Mouse (Mus musculus): ENCODE measurements around the gene Tfap2b. TPM values are rescaled to one million over a fixed set of nuclear protein-coding genes. Genes with fewer than 3 reads are reported as not detected.

The Tfap2b gene
- polyA plus RNA-seq, 1 experiment from 2014 or later = 75.0 TPM

DNA sequence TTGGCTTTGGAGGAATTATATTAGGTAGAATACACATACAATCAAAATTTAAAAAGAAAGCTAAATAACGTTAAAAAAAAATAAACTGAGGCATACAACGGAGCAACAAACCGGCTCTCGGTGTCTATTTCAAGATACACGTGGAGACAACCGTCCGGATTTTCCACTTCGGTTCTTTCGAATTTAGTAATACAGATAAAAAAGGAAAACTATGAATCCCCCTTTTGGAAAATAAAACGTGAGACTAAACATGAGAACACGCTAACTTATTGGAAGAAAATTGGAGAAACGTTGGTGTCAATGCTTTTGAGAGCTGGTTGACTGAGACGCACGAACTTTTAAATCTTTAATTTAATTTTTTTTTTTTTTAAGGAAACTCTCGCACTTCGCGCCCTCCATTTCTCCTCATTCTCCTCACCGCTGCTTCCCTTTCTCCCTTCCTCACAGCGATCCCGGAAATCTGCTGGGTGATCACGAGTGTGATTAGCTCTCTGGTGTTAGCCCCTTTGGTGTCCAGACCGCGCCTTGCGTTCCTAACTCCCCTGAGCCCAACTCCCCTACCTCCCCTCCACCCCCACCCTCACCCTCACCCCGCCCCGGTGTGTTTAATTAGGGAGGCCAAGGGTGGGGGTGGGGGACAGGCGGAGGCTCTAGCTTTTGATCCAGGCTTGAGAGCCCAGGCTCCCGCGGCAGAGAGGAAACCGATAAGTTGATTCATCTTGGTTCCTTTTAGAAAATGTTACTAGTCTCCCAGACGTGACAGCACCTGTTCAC, 25.9 kb downstream of the Tfap2b start:
- peak overlapping the region; percentile 22; the same call in 1 of the 2 replicates for H3K4me2 ChIP-seq
- peaks cover 32% of the 10 kb centered on the region for H3K4me1 ChIP-seq (replicated peaks)
- peaks cover 88% of the 10 kb centered on the region for H3K27me3 ChIP-seq
- no peaks in the 10 kb centered on the region for H3K36me3 ChIP-seq
- no peak overlapping the region for H3K4me3 ChIP-seq
- no peak overlapping the region for H3K9ac ChIP-seq
- no peaks in the 10 kb centered on the region for H3K9me3 ChIP-seq
- WGBS = 4% methylated on average over 31 of the region's 31 CpGs
- H3K27ac ChIP-seq (replicated peaks) = no peak overlapping the region
- ATAC-seq (ENCODE audit: low read depth) = no peak; the same call in 1 of the 2 replicates

DNA sequence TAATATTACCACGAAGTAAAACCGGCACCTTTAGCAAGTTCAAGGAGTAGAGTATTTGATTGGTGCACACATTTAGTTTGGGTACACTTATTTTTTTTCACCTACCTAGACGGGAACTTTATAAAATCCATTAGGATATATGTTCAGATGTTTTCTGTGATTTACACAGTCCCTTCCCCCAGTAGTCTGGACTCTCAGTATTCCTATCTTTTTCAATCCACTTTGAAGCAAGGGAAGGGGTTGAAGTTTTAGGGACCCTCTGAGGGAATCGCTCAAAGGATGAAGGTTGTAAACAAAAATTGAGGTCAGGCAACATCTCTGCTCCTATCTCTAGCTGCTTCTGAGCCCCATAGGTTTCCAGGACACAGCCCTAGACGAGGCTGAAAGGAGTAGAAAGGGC, 27.3 kb downstream of the Tfap2b start:
- no peak overlapping the region for H3K4me2 ChIP-seq

DNA sequence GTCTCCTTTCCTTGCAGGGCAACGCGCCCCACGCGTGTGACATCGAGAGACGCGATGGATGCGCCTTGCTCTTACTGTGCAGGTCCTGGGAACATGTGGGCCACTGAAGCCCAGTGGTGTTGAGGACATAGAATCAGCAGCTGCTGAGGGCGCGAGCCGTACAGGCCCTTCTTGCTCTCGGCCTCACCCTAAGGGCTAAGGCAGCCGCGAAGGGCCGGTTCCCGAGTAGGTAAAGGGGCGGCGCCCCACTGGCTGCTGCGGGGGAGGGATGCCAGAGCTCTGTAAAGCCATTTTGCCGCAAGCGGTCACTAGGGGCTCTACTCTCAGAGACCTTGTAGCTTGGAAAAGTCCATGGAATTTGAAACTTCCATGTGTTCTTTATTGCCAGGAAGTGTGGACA, 27.9 kb downstream of the Tfap2b start:
- 4% methylated on average over 21 of the region's 21 CpGs for WGBS
- no peak overlapping the region for H3K4me2 ChIP-seq
- peaks cover 37% of the 10 kb centered on the region for H3K4me1 ChIP-seq (replicated peaks)
- H3K4me3 ChIP-seq = no peak overlapping the region
- no peaks in the 10 kb centered on the region for H3K36me3 ChIP-seq
- ATAC-seq (ENCODE audit: low read depth) = no peak
- no peaks in the 10 kb centered on the region for H3K9me3 ChIP-seq
- no peak overlapping the region for H3K9ac ChIP-seq
- H3K27me3 ChIP-seq = peaks cover 91% of the 10 kb centered on the region
- H3K27ac ChIP-seq (replicated peaks) = no peak overlapping the region

More for the DNA sequence above, 27.3 kb downstream of the Tfap2b start:
- H3K4me3 ChIP-seq = no peak overlapping the region
- no peaks in the 10 kb centered on the region for H3K36me3 ChIP-seq
- H3K9ac ChIP-seq = no peak overlapping the region
- H3K27me3 ChIP-seq = peaks cover 91% of the 10 kb centered on the region
- 9% methylated on average over 5 of the region's 5 CpGs for WGBS
- ATAC-seq (ENCODE audit: low read depth) = no peak
- H3K9me3 ChIP-seq = no peaks in the 10 kb centered on the region
- no peak overlapping the region for H3K27ac ChIP-seq (replicated peaks)
- H3K4me1 ChIP-seq (replicated peaks) = peaks cover 37% of the 10 kb centered on the region

DNA sequence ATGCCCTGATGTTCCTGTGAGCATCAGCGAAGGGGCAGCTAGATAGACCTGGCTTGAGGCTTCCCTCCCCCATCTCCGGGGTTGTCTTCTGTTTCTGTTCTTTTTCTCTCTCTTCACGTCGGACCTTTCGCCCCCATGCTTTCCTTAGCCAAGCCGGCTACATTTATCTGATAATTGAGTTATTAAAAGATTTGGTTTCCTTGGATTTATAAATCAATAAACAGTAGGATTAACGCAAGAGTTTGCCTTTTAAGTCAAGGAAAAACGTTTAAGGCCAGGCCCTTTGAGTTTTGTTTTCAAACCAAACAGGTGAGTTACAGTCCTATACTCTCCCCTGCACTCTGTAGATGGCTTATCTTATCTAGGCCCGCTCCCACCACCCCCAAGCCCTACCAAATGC, 28.3 kb downstream of the Tfap2b start:
- H3K36me3 ChIP-seq = no peaks in the 10 kb centered on the region
- no peaks in the 10 kb centered on the region for H3K9me3 ChIP-seq
- no peak overlapping the region for H3K4me3 ChIP-seq
- WGBS = 15% methylated on average over 9 of the region's 9 CpGs
- H3K4me2 ChIP-seq = no peak overlapping the region
- peaks cover 37% of the 10 kb centered on the region for H3K4me1 ChIP-seq (replicated peaks)
- peaks cover 91% of the 10 kb centered on the region for H3K27me3 ChIP-seq
- H3K9ac ChIP-seq = no peak overlapping the region
- H3K27ac ChIP-seq (replicated peaks) = no peak overlapping the region
- no peak for ATAC-seq (ENCODE audit: low read depth)

DNA sequence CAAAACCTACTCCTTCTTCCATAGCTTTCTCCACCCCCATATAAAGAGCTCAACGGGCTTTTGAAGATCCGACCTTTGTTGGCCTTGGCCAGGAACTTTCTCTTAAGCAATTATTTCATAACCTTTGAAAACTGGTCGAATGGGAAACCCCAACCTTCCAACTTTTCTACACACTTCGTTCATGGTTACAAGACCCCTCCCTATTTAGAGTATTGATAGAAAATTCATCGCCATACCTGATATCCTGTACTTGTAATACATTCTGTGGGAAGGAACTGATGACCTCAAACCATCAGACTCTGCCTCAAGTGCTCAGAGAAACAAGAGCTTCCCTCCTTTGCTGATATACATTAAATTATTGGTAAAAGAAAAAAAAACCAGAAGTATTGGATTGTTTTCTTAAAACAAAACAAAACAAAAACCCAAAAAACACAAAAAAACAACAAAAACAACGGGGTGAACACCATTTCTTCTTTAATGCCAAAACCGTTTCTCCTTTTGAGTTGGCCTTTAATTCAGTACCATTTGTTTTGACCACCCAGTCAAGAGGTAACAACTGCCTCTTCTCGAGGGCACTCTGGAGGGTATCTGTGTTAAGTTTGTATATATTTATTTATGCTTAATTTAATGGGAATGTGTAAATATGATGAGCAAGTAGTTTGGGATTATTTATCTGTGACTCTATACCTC, 29.2 kb downstream of the Tfap2b start:
- peaks cover 91% of the 10 kb centered on the region for H3K27me3 ChIP-seq
- H3K9ac ChIP-seq = no peak overlapping the region
- peaks cover 34% of the 10 kb centered on the region for H3K4me1 ChIP-seq (replicated peaks)
- 9% methylated on average over 8 of the region's 8 CpGs for WGBS
- no peak for ATAC-seq (ENCODE audit: low read depth)
- H3K27ac ChIP-seq (replicated peaks) = no peak overlapping the region
- no peak overlapping the region for H3K4me2 ChIP-seq
- no peak overlapping the region for H3K4me3 ChIP-seq
- no peaks in the 10 kb centered on the region for H3K9me3 ChIP-seq
- no peaks in the 10 kb centered on the region for H3K36me3 ChIP-seq

DNA sequence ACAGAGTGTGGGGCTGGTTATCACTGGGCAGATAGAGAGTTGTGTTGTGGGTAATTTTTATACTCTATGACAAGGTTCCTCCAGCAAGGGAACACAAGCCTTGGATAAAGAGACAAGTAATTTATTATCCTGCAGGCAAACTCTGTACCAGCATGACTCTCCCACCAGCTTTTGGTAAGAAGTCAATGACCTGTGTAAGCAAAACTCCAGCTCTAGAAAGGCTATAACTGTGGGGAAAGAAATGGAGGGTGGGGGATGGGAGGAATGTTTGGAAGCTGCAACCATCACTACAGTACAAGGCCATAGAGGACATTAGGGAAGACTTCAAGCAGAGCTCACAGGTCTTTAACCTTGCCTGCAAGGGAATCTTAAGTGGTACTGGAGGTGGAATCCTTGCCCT, 31.3 kb downstream of the Tfap2b start:
- Histone ChIP-seq H3K4me2 (no peak overlapping the region), H3K27ac (replicated peaks) (no peak overlapping the region), H3K4me1 (replicated peaks) (peaks cover 25% of the 10 kb centered on the region), H3K4me3 (no peak overlapping the region), H3K27me3 (peaks cover 85% of the 10 kb centered on the region), H3K36me3 (no peaks in the 10 kb centered on the region), H3K9me3 (no peaks in the 10 kb centered on the region), H3K9ac (no peak overlapping the region)
- ATAC-seq (ENCODE audit: low read depth) = no peak

DNA sequence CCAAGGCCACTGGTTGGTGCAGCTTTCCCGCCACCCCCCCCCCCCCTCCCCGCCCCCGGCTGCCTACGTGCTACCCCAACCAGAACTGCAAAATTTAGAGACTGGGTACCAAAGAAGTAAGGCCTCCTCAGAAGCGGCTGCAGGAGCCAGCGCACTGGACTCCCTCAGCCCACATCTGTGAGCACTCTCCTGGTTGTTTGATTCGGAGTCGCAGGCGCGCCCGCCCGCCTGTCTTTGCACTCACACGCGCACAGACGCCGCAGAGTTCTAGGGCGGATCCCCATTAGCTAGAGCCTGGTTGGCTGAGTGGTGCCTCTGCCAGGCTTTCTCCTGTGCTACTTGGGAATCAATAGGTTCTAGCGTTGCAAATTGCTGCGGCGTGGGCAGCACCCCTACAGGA, 32.6 kb downstream of the Tfap2b start:
- Histone ChIP-seq H3K4me1 (replicated peaks) (peaks cover 30% of the 10 kb centered on the region), H3K4me2 (peak overlapping the region; percentile 52), H3K9me3 (no peaks in the 10 kb centered on the region), H3K36me3 (no peaks in the 10 kb centered on the region), H3K4me3 (peak overlapping the region; percentile 25), H3K27ac (replicated peaks) (no peak overlapping the region), H3K9ac (0 out of 2 replicates have a peak overlapping the region, but pooled peaks have one; percentile 22), H3K27me3 (peaks cover 72% of the 10 kb centered on the region)
- peak; percentile 55 for ATAC-seq (ENCODE audit: low read depth)
- under 1% methylated on average over 20 of the region's 20 CpGs for WGBS

DNA sequence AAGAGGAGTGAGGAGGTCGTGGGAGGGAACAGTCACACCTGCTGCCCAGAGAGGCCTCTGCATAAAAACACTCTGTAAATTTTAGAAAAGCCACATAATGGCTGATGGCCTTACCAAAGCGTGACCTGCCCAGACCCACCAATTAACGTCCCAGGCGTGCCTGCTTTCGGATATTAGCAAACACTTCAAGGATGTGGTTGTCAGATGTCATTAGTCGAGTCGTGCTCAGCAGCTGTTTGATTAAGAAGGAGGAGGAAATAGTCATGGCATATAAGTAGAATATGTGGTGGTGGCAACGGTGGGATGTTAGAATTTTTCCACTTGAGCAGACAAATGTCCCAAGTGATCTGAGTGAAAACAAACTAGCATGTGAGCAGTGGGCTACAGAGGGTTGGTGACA, 33.3 kb downstream of the Tfap2b start:
- no peak overlapping the region for H3K4me3 ChIP-seq
- H3K36me3 ChIP-seq = no peaks in the 10 kb centered on the region
- no peak overlapping the region for H3K27ac ChIP-seq (replicated peaks)
- H3K27me3 ChIP-seq = peaks cover 65% of the 10 kb centered on the region
- no peak overlapping the region for H3K9ac ChIP-seq
- no peaks in the 10 kb centered on the region for H3K9me3 ChIP-seq
- 6% methylated on average over 8 of the region's 8 CpGs for WGBS
- ATAC-seq (ENCODE audit: low read depth) = no peak
- peak overlapping the region; percentile 52 for H3K4me2 ChIP-seq
- peaks cover 24% of the 10 kb centered on the region for H3K4me1 ChIP-seq (replicated peaks)

DNA sequence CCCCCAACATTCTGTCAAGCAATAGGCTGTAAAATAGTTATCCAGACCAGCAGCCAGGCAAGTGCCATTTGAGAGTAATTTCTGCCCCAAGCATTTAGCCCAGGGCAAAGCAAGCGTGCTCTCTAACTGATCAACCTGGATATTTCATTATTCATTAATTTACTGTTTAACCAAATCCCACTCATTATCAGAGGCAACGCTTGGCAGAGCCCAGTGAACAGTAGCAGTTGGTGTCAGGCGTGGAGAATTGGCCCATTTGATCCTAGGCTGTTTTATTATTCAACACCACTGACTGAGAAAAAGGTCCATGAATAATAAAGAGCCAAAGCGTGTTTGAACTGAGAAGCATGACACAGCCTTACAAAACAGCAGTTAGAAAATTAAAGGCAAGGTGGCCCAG, 36.3 kb downstream of the Tfap2b start:
- Histone ChIP-seq H3K9me3 (no peaks in the 10 kb centered on the region), H3K36me3 (no peaks in the 10 kb centered on the region), H3K4me2 (no peak overlapping the region), H3K27ac (replicated peaks) (no peak overlapping the region), H3K4me1 (replicated peaks) (peaks cover 24% of the 10 kb centered on the region), H3K9ac (no peak overlapping the region), H3K4me3 (no peak overlapping the region), H3K27me3 (peaks cover 39% of the 10 kb centered on the region)
- ATAC-seq (ENCODE audit: low read depth) = peak; percentile 78
- 4% methylated on average over 4 of the region's 4 CpGs for WGBS

DNA sequence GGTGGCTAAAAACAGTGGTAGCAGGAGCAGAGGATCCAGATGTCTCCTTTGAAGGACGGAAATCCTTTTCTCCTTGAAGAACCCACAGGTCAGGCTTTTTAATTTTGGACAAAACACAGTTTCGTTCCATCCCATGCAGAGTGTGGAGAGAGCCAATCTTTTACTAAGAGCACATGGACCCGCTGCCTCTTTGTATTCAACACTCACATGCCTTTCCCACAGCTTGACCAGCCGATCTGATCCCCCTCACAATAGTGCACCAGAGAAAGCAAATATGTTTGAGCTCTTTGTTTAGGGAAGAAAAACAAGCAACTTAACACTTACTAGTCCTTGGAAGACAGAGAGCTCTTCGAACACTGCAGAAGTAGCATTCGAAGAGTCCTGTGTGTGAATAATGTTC, 42.6 kb downstream of the Tfap2b start:
- no peak overlapping the region for H3K4me3 ChIP-seq
- no peaks in the 10 kb centered on the region for H3K36me3 ChIP-seq
- H3K27ac ChIP-seq (replicated peaks) = no peak overlapping the region
- no peaks in the 10 kb centered on the region for H3K4me1 ChIP-seq (replicated peaks)
- H3K27me3 ChIP-seq = no peaks in the 10 kb centered on the region
- H3K9me3 ChIP-seq = no peaks in the 10 kb centered on the region
- no peak for ATAC-seq (ENCODE audit: low read depth)
- no peak overlapping the region for H3K9ac ChIP-seq
- no peak overlapping the region for H3K4me2 ChIP-seq
- WGBS = 42% methylated on average over 6 of the region's 6 CpGs

DNA sequence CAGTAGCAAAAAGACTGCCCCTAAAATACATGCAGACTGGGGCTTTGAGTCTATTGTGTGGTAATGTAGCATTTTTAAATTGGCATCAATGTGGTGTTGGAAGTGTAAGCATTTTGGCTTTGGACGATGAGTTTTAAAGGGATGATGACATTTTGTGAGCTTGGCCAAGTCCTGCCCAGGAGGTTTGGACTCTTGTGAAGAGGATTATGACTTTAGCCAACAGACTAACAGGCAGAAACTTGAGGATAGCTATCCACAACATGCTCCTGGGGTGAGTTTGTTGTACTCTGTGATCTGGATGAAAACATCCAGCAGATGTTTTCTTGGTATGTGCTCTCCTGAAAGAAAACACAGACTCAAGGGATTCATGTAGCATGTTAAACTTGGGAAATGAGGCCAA, 60.9 kb downstream of the Tfap2b start:
- no peaks in the 10 kb centered on the region for H3K4me1 ChIP-seq (replicated peaks)
- H3K9ac ChIP-seq = no peak overlapping the region
- no peak for ATAC-seq (ENCODE audit: low read depth)
- no peaks in the 10 kb centered on the region for H3K36me3 ChIP-seq
- H3K4me2 ChIP-seq = no peak overlapping the region
- no peak overlapping the region for H3K27ac ChIP-seq (replicated peaks)
- H3K27me3 ChIP-seq = no peaks in the 10 kb centered on the region
- H3K4me3 ChIP-seq = no peak overlapping the region
- H3K9me3 ChIP-seq = no peaks in the 10 kb centered on the region
- 84% methylated on average over 1 of the region's 1 CpGs for WGBS

All from neural tube, embryonic 13.5 days (tissue).